Mouse (Mus musculus) thymus, postnatal 14 days (tissue): ENCODE data around the gene Cckar.
"Not testable (repeated sequence)": the region's sequence is repeated elsewhere in the genome, so short reads cannot be mapped to it uniquely, and the experiment has no call there.

ENCODE experiments used
- DNase-seq: peaks from one replicate; pipeline ENCODE4 v3.0.0; 2021

The Cckar gene

DNA sequence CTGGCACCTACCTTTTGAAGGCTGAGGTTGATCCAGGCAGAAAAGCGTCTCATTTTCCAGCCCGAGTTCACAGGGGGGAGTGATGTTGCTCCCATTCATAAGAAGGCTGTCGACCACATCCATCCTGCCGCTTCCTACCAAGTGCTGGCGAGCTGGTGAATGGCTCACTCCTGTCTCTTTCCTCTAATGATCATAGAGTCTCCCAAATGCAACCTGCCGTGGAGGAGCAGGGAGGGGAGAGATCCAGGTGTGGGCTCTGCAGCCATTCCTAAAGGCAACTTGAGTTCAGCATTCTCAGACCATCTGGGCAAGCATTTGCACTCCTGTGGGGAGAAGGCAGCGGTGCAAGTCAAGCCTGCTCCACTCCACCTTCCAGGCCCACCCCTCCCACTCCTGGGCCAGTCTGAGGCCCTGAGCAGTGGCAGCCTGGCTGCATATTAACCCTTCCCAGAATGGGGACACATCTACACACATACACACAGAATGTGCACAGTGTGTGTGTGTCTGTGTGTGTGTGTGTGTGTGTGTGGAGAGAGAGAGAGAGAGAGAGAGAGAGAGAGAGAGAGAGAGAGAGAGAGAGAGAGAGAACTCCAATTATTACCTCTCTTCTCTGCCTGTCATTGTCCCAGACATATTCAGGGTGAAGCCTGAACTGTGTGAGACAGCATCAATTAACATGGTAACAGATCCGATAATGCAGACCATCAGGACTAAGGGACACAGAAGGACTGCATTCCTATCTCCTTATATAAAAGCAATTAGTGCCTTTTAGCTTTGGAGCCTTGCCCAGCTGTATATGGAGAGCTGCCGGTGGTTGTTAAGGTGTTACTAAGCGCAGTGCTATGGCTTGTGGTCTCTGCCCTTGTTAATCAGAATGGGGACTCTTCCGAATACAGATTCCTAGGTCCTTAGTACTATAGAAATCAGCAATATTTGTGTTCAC, at the start of gene Cckar:
Cckar (minus strand) TSS at position 471 of the 943 bp plus-strand sequence.
- no peak for DNase-seq

- no peak for DNase-seq
Observed at GRCm38 (mm10) chr5:53744061-53744460, 36.6 kb upstream of the Cckar start.

GRCm38 (mm10) chr5:53732933-53733332, 25.4 kb upstream of the Cckar start:
- no peak for DNase-seq

DNA sequence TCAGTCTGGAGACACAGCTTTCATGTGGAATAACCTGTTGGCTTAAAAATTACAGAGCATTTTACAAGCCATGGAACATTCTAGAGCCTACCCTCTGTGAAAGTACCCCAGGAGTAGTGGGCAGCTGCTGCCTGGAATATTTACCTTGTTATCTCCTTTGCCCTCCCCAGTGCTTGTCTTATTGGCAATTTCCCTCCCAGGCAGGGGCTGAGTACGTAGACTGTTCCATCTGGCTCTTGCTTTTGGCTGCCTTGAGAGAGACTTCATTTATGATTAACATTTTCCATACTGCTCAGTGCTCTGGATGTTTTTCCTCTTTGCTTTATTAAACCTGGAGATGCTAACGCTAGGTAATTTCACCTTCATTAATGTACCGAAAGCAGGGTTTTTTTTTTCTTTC, 20.1 kb upstream of the Cckar start:
- DNase-seq = no peak

DNA sequence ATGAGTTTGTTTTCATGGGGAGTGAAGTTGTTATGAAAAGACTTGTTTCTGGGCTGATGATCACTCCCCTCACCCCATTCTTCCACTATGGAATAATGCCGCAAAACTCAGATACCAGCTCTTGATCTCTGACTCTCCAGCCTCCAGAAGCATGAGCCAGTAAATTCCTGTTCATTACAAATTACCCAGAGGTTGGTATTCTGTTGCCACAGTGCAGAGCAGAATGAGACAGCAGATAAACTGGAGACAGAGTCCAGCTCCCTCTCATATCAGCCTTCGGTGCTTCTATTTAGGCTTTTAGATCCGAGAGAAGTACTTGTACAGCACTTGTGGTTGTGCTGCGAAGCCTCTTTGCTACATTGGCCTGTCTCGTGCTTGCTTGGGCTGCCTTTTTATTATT, 18.5 kb upstream of the Cckar start:
- DNase-seq = no peak

DNA sequence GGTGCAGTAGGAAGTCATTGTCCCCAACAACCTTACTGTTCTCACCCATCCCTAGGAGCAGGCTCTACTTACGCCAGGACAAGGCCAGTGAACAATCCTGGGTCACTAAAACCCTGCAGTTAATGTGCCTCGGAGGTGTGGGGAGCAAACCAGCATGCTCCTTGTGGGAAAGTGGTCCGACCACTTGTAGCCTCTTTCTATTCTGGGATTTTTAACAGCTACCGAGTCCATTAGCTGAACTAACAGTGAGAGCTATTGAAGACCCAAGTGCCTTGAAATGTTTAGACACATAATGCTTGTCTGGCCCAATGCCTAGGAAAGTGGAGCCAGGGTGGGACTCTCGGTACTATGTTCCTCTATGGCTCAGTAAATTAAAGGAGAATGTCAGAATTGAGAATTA, 9.0 kb upstream of the Cckar start:
- no peak for DNase-seq

DNA sequence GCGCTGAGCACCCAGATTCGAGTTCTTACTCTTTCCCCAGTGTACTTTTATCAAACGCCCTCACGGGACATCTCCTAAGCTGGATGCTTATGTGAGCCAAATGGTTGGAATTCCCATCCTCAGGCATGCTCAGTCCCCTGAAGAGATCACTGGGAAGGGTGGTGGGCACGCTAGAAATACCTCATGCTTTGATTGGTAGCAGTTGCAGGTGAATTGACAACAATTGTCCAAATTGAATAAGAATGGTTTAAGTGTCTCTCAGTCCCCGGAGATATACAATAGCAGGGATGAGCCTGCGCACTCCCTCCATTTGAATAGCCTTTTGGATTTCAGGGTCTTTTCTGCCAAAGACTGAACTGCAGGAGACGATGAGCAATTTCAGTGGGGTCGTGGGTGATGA, 3.8 kb upstream of the Cckar start:
- no peak for DNase-seq

- no peak for DNase-seq
Observed at GRCm38 (mm10) chr5:53708191-53708590, 686 bp upstream of the Cckar start.

GRCm38 (mm10) chr5:53702686-53703085, 4.8 kb downstream of the Cckar start:
- DNase-seq = no peak

DNA sequence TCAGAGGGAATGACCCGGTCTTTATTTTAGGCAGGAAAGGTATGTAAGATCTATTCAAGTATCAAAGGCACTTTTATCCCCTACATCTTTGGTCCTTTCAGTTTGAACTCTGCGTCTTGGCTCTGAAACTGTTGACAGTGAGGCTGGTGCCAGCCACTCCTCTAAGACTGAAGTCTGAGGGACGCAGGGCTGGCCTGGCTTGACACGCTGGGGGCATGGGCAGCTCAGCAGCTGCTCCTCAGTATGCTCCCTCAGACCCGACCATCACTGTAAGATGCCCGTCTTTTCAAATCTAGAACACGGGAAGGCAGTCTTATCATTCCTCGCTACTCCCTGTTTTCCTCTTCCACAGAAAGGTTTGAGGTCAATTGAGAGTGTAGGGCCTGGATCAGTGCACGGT, 9.7 kb downstream of the Cckar start:
- no peak for DNase-seq

DNA sequence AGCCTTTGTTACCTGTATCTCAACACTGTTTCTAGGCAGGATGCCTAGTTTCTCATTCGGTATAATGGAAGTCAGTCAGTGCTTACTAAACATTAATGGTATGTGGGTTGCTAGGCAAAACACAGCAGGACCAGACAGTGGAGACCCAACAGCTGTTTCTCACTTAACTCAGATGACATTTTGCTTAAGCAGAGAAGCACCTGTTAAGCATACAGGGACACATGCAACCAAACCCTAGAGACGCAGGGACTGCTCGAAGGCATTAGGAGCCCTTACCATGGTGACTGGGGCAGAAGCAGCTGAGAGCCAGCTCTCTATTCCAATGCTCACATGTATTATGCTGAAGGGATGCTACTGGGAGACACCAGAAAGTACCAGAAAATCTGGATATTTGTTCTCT, 10.8 kb downstream of the Cckar start:
- DNase-seq = no peak

DNA sequence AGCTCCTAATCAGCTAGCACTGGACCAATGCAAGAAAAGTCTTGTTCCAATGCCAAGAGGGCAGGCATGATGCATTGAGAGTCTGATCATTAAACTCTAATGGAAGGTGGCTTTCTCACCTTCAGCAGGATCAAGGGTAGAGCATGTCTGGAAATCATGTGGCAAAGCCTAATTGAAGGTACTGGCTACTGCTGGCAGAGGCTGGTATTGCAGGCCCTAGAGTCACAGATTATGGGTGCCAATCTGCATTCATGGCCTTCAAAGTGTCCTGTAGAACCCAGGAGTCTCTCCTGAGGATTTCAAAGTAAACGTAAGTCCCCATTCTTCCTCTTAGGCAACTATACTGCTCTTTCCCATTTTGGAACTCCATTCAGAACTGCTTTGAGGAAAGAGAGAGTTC, 14.8 kb downstream of the Cckar start:
- no peak for DNase-seq

DNA sequence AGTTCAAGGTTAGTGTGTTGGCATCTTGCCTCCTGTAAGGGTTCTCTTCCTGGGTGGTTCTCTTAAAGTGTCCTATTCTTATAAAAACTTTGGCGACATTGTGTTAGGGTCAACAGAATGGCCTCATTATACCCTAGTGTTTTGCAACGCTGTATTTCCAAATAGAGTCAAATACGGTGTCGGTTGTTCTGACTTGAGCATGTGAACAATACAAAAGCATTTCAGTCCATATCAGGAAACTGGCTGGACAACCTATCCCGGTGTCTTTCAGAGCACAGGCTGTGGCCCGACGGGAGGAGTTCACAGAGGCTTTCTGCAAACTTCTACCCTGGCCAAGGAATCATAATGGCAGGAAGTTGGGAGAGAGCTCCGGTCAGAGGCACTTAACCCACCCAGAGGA, 15.4 kb downstream of the Cckar start:
- no peak for DNase-seq

DNA sequence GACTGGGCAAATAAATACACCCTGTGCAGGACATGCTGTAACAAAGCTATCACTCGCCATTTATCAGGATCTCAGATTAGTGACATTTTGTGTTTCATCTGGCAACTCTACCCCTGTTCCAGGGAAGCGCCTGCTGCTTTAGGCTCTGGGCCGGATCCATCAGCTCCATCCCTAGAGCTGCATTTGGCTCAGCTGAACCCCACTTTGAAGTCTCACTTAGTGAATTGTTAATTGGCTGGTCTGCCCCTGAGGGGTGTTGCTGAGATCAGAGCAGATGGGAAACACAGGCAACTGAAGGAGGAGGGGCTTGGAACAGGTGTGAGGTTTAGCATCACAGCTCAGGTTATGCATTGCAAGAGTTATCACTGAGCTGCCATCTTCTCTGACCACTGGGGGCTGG, 15.9 kb downstream of the Cckar start:
- no peak for DNase-seq

GRCm38 (mm10) chr5:53688326-53688725, 19.2 kb downstream of the Cckar start:
- DNase-seq = no peak

- no peak for DNase-seq
Observed at GRCm38 (mm10) chr5:53686379-53686778, 21.1 kb downstream of the Cckar start.

GRCm38 (mm10) chr5:53685623-53686022, 21.9 kb downstream of the Cckar start:
- no peak for DNase-seq

DNA sequence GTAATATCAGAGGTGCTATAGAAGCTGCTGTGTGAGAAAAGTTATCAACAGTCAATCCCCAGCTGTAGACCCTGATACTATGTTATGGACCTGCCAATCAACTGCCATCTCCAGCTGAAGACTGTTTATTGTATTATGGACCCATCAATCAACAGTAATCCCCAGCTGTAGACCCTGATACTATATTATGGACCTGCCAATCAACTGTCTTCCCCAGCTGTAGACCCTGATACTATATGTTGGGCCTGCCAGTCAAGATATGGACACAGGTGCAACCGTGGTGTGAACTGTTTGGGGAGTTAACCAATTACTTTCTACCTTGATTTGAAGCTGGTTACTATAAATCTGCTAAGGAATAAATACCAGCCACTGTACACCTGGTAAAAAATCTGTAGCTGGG, 23.1 kb downstream of the Cckar start:
- no peak for DNase-seq

GRCm38 (mm10) chr5:53683916-53684315, 23.6 kb downstream of the Cckar start:
- DNase-seq = no peak

GRCm38 (mm10) chr5:53679651-53680050, 27.9 kb downstream of the Cckar start:
- DNase-seq = no peak

DNA sequence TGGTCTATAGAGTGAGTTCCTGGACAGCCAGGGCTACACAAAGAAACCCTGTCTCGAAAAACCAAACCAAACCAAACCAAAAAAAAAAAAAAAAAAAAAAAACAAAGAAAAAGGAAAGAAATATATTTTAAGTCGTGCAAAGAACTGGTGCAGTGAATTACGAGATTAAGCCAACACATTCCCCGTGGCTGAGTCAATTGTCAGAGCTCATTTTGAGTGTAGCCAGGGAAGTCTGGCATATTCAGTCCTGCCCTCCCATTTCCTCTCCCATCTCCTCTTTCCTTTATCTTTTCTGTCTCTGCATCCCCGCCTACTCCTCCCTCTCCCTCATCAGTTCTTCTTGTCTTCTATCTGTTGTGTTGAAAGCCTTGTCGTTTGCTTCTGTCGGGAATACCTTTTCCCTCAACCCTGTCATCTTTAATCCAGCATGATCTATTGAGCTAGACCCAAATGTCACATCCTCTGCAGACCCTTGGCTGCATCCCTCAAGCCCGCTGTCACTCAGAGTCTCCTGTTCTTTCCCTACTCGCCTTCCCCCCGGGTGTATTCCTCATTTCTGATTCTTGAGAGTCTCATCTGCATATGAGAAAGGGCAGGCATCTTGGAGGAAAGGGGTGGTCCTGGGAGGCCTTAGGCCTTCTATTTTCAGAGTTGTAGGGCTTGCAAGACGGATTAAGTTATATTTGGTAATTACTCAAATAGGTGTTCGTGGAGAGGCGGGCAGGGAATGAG, 29.3 kb downstream of the Cckar start:
- no peak for DNase-seq

- no peak for DNase-seq
Observed at GRCm38 (mm10) chr5:53676671-53677070, 30.8 kb downstream of the Cckar start.

DNA sequence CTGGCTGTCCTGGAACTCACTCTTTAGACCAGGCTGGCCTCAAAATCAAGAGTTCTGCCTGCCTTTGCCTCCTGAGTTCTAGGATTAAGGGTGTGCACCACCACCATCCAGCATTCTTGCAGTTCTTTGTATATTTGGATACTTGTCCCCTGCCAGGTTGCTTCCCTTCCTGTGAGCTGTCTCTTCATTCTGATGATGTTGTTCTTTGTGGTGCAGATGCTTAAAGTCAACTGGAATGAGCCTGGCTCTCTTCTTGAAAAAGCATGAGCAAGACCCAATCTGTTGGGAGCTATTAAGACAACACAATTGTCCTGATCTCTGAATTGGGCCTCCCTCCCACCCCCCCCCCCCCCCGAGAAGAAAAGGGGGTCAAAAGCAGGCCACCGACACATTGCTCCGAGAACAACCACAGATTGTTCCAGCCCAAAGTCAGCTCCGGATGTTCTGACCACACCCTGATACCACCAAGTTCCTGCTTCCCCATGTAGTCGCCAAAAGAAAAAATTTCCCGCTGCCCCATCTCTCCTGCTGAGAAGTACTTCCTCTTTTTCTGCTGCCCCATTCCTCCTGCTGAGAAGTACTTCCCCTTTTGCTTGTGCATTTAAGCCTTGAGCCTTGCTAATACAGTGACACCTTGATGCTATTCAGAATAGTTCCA, 33.9 kb downstream of the Cckar start:
- DNase-seq = not testable (repeated sequence)

DNA sequence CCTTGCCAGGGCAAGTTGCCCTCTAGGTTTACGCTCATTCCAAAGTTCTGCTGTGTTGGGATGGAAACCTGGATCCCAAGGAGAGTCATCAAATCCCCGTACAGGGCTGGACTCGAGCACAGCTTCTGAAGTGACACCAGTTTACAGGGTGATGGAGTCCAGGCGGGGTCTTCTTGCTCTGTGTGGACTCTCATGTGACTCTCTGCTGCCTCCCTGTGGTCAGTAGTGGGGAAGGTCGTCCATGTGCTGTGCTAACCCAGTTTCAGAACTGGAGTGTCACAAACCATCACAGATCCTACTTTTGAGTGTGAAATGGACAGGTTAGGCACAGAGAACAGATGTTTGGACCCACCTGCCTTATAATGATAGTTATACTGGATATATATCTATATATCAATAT, 35.2 kb downstream of the Cckar start:
- peak; percentile 77 for DNase-seq
